Mouse (Mus musculus) forebrain, embryonic 11.5 days (tissue): Measurements from ENCODE around the gene Srd5a3. TPM values are rescaled to one million over a fixed set of nuclear protein-coding genes. Genes with fewer than 3 reads are reported as not detected.

Source experiments
- ATAC-seq: fragments of 200-750 bp; cut with Nextera tagmentation; replicated peaks from 2 replicates; pipeline ENCODE4 v1.8.0; 2017; ENCODE audit warnings: moderate TSS enrichment; ENCODE audit not compliant: low FRiP score
- DNase-seq: peaks from one replicate; pipeline ENCODE4 v3.0.0-alpha.2; 2017; ENCODE audit warnings: low spot score
- H3K27ac ChIP-seq: fragments of 300-500 bp; sonication (generic); 2 replicates; pipeline ENCODE4 v1.5.1; 2014; ENCODE audit warnings: low read depth, low read length
- H3K27me3 ChIP-seq: fragments of 300-500 bp; sonication (generic); 2 replicates; pipeline ENCODE4 v1.6.1; 2014; ENCODE audit warnings: mild to moderate bottlenecking, low read length, mixed read lengths; ENCODE audit not compliant: control insufficient read depth, insufficient read depth
- H3K36me3 ChIP-seq: fragments of 300-500 bp; sonication (generic); 2 replicates; pipeline ENCODE4 v1.6.1; 2014; ENCODE audit warnings: mild to moderate bottlenecking, low read length, moderate library complexity, mixed read lengths; ENCODE audit not compliant: control insufficient read depth, insufficient read depth
- H3K4me1 ChIP-seq: fragments of 300-500 bp; sonication (generic); replicated peaks from 2 replicates; pipeline ENCODE4 v1.6.1; 2014; ENCODE audit warnings: low read length, mixed read lengths; ENCODE audit not compliant: control insufficient read depth, insufficient read depth
- H3K4me2 ChIP-seq: fragments of 300-500 bp; sonication (generic); 2 replicates; pipeline ENCODE4 v1.6.1; 2014; ENCODE audit warnings: low read depth, mild to moderate bottlenecking, low read length, moderate library complexity, mixed read lengths; ENCODE audit not compliant: severe bottlenecking
- H3K4me3 ChIP-seq: fragments of 300-500 bp; sonication (generic); 2 replicates; pipeline ENCODE4 v1.5.1; 2014; ENCODE audit warnings: low read depth, low read length
- H3K9ac ChIP-seq: fragments of 300-500 bp; sonication (generic); 2 replicates; pipeline ENCODE4 v1.6.1; 2014; ENCODE audit warnings: low read length
- H3K9me3 ChIP-seq: fragments of 300-500 bp; sonication (generic); 2 replicates; pipeline ENCODE4 v1.6.1; 2016; ENCODE audit warnings: low read length, mixed read lengths; ENCODE audit not compliant: control insufficient read depth
- WGBS: fragments of 180-500 bp; shearing (Covaris S2); extraction: QIAGEN DNeasy Blood & Tissue Kit; methylation state at CpG from one replicate; pipeline ENCODE4 v1.1.7; 2014; 5-methylcytosine and 5-hydroxymethylcytosine counted together
- polyA plus RNA-seq: library from polyadenylated mRNA; unstranded; fragments of >200 nt; fragmentation: Nextera tagmentation; extraction: Ambion mirVana; gene quantifications from 2 replicates; pipeline ENCODE4 v1.2.1, GENCODE M21; 2014

Srd5a3 gene
- polyA plus RNA-seq, 1 experiment from 2014 or later: 15.7 TPM

DNA sequence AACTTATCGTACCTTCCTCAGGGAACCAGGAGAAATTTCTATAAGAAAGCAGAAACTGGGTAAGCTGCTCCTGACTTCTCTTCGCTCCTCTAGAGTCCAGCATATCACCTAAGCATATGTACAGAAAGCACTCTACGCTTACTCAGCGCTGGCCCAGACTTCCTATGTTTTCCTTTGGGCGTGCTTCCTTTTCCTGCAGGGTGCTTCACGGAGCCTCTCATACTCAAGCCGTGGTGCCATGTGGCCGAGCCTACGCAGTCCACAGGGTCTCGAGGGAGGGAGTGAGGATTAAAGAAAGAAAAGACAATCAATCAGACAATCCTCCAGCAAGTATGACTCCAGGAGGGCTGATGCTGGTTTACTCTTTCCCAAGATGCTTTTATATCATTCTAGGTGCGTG, 36.8 kb downstream of the Srd5a3 start:
- WGBS: 85% methylated on average over 11 of the region's 11 CpGs
- Histone ChIP-seq H3K4me3 (no peak overlapping the region), H3K4me2 (no peak overlapping the region), H3K9ac (no peak overlapping the region), H3K4me1 (no peaks in the 10 kb centered on the region), H3K27ac (no peak overlapping the region), H3K36me3 (no peaks in the 10 kb centered on the region), H3K9me3 (no peaks in the 10 kb centered on the region), H3K27me3 (no peaks in the 10 kb centered on the region)
- ATAC-seq (no peak), DNase-seq (no peak)

- WGBS: 84% methylated on average over 7 of the region's 7 CpGs
- ATAC-seq: no peak
- H3K4me3 ChIP-seq: no peak overlapping the region
These were observed 37.6 kb downstream of the Srd5a3 start for GRCm38 (mm10) chr5:76177664-76178063.

GRCm38 (mm10) chr5:76179171-76179570, 39.1 kb downstream of the Srd5a3 start:
- H3K27me3 ChIP-seq: no peaks in the 10 kb centered on the region
- H3K9me3 ChIP-seq: no peaks in the 10 kb centered on the region
- no peaks in the 10 kb centered on the region for H3K36me3 ChIP-seq
- 96% methylated on average over 5 of the region's 5 CpGs for WGBS
- DNase-seq: no peak
- ATAC-seq: no peak
- H3K4me3 ChIP-seq: no peak overlapping the region
- no peaks in the 10 kb centered on the region for H3K4me1 ChIP-seq
- H3K27ac ChIP-seq: no peak overlapping the region
- no peak overlapping the region for H3K9ac ChIP-seq
- H3K4me2 ChIP-seq: no peak overlapping the region

More at GRCm38 (mm10) chr5:76177664-76178063, 37.6 kb downstream of the Srd5a3 start:
- no peaks in the 10 kb centered on the region for H3K9me3 ChIP-seq
- H3K27me3 ChIP-seq: no peaks in the 10 kb centered on the region
- H3K36me3 ChIP-seq: no peaks in the 10 kb centered on the region
- no peak overlapping the region for H3K27ac ChIP-seq
- H3K4me2 ChIP-seq: no peak overlapping the region
- no peak overlapping the region for H3K9ac ChIP-seq
- no peak for DNase-seq
- no peaks in the 10 kb centered on the region for H3K4me1 ChIP-seq

- H3K4me3 ChIP-seq: no peak overlapping the region
- H3K9ac ChIP-seq: no peak overlapping the region
- 84% methylated on average over 5 of the region's 5 CpGs for WGBS
- no peak overlapping the region for H3K27ac ChIP-seq
- H3K9me3 ChIP-seq: no peaks in the 10 kb centered on the region
- no peaks in the 10 kb centered on the region for H3K4me1 ChIP-seq
- H3K4me2 ChIP-seq: no peak overlapping the region
- no peaks in the 10 kb centered on the region for H3K27me3 ChIP-seq
- ATAC-seq (no peak), DNase-seq (no peak)
- H3K36me3 ChIP-seq: no peaks in the 10 kb centered on the region
These were observed 39.7 kb downstream of the Srd5a3 start for GRCm38 (mm10) chr5:76179791-76180190.

- DNase-seq (no peak), ATAC-seq (no peak)
- H3K4me2 ChIP-seq: no peak overlapping the region
These were observed 42.3 kb downstream of the Srd5a3 start for GRCm38 (mm10) chr5:76182326-76182725.

GRCm38 (mm10) chr5:76183043-76183749, 43.1 kb downstream of the Srd5a3 start:
- H3K4me2 ChIP-seq: peak overlapping the region; percentile 74
- H3K36me3 ChIP-seq: no peaks in the 10 kb centered on the region
- H3K9ac ChIP-seq: peak overlapping the region; percentile 57
- peak overlapping the region; percentile 87 for H3K4me3 ChIP-seq
- H3K27me3 ChIP-seq: no peaks in the 10 kb centered on the region
- no peak for DNase-seq
- peaks cover 6% of the 10 kb centered on the region; the same call in 1 of the 2 replicates for H3K4me1 ChIP-seq
- no peak overlapping the region for H3K27ac ChIP-seq
- H3K9me3 ChIP-seq: no peaks in the 10 kb centered on the region
- no peak for ATAC-seq
- 40% methylated on average over 17 of the region's 17 CpGs for WGBS

More at GRCm38 (mm10) chr5:76182326-76182725, 42.3 kb downstream of the Srd5a3 start:
- no peaks in the 10 kb centered on the region for H3K9me3 ChIP-seq
- H3K9ac ChIP-seq: no peak overlapping the region
- WGBS: 71% methylated on average over 3 of the region's 3 CpGs
- H3K4me1 ChIP-seq: peaks cover 6% of the 10 kb centered on the region; the same call in 1 of the 2 replicates
- no peak overlapping the region for H3K27ac ChIP-seq
- H3K36me3 ChIP-seq: no peaks in the 10 kb centered on the region
- H3K27me3 ChIP-seq: no peaks in the 10 kb centered on the region
- no peak overlapping the region for H3K4me3 ChIP-seq

GRCm38 (mm10) chr5:76183750-76184261, 43.7 kb downstream of the Srd5a3 start, which contains the start of gene Tmem165:
Gene Tmem165 (plus strand): TSS chr5:76183880.
- peak; percentile 97 for DNase-seq
- H3K36me3 ChIP-seq: no peaks in the 10 kb centered on the region
- peak within 1 kb of the TSS; percentile 92 for H3K27ac ChIP-seq
- peak within 1 kb of the TSS; percentile 87 for H3K4me3 ChIP-seq
- peak; percentile 97 for ATAC-seq
- peaks cover 6% of the 10 kb centered on the region; the same call in 1 of the 2 replicates for H3K4me1 ChIP-seq
- no peaks in the 10 kb centered on the region for H3K9me3 ChIP-seq
- H3K27me3 ChIP-seq: no peaks in the 10 kb centered on the region
- WGBS: under 1% methylated on average over 52 of the region's 62 CpGs
- H3K9ac ChIP-seq: peak within 1 kb of the TSS; percentile 97
- H3K4me2 ChIP-seq: peak within 1 kb of the TSS; percentile 74

GRCm38 (mm10) chr5:76184286-76185080, 44.4 kb downstream of the Srd5a3 start:
- Histone ChIP-seq H3K9ac (peak overlapping the region; percentile 97), H3K36me3 (no peaks in the 10 kb centered on the region), H3K27ac (peak overlapping the region; percentile 92), H3K27me3 (no peaks in the 10 kb centered on the region), H3K4me3 (peak overlapping the region; percentile 87), H3K4me1 (peaks cover 6% of the 10 kb centered on the region; the same call in 1 of the 2 replicates), H3K4me2 (peak overlapping the region; percentile 74), H3K9me3 (no peaks in the 10 kb centered on the region)
- ATAC-seq: peak; percentile 94
- 4% methylated on average over 36 of the region's 38 CpGs for WGBS
- DNase-seq: peak; percentile 91
